Mouse (Mus musculus) heart, adult 2 months (tissue): ENCODE results near the gene Cd164l2. TPM values are rescaled to one million over a fixed set of nuclear protein-coding genes. Genes with fewer than 3 reads are reported as not detected.

Source experiments
- DNase-seq, 2 experiments: peaks; one replicate each; pipeline ENCODE4 v3.0.0; 2021
- H3K27ac ChIP-seq: fragments of 200-600 bp; 2 replicates; pipeline ENCODE4 v1.8.1; 2022
- H3K27me3 ChIP-seq: fragments of 200-500 bp; 2 replicates; pipeline ENCODE4 v1.6.1; 2012; ENCODE audit warnings: mild to moderate bottlenecking, low read length, inconsistent platforms, mixed read lengths; ENCODE audit not compliant: control insufficient read depth, insufficient read depth
- H3K36me3 ChIP-seq: fragments of 200-500 bp; 2 replicates; pipeline ENCODE4 v1.6.1; 2012; ENCODE audit warnings: low read length, inconsistent platforms; ENCODE audit not compliant: control insufficient read depth, insufficient read depth
- H3K4me1 ChIP-seq: fragments of 200-500 bp; 2 replicates; pipeline ENCODE4 v1.6.1; 2011; ENCODE audit warnings: low read length; ENCODE audit not compliant: control insufficient read depth, insufficient read depth
- H3K4me3 ChIP-seq: fragments of 200-600 bp; 2 replicates; pipeline ENCODE4 v1.8.1; 2022
- H3K79me2 ChIP-seq: fragments of 200-500 bp; replicated peaks from 2 replicates; pipeline ENCODE4 v1.6.1; 2012; ENCODE audit warnings: mild to moderate bottlenecking, inconsistent platforms, low read length, moderate library complexity, mixed read lengths; ENCODE audit not compliant: control insufficient read depth, insufficient read depth
- H3K9ac ChIP-seq: fragments of 200-500 bp; 2 replicates; pipeline ENCODE4 v1.6.1; 2012; ENCODE audit warnings: low read depth, mild to moderate bottlenecking, control low read depth, inconsistent platforms, low read length, mixed read lengths
- CTCF ChIP-seq: fragments of 200-600 bp; IDR thresholded peaks from 2 replicates; pipeline ENCODE4 v1.8.1; 2022; ENCODE audit warnings: antibody characterized with exemption, mild to moderate bottlenecking, moderate library complexity
- EP300 ChIP-seq: fragments of 200-500 bp; IDR thresholded peaks from 2 replicates; pipeline ENCODE4 v1.6.1; 2011; ENCODE audit warnings: low read depth, low read length, control low read depth; ENCODE audit not compliant: insufficient read depth
- POLR2A ChIP-seq: fragments of 200-500 bp; IDR thresholded peaks from 2 replicates; pipeline ENCODE4 v1.6.1; 2011; ENCODE audit warnings: mild to moderate bottlenecking, low read depth, low read length, control low read depth; ENCODE audit not compliant: insufficient read depth
- WGBS: fragments of 180-500 bp; shearing (Covaris S2); methylation state at CpG from one replicate; pipeline ENCODE4 v1.1.7; 2018; 5-methylcytosine and 5-hydroxymethylcytosine counted together
- intact Hi-C: fragments of 180-260 bp; cut with DNase I; formaldehyde crosslinking; loops from one replicate; pipeline ENCODE4 v1.15.1; 2025
- long read RNA-seq: library from polyadenylated mRNA; stranded (forward); transcript quantifications from one replicate; pipeline ENCODE4 v2.0.0, GENCODE M21; 2021
- polyA plus RNA-seq: library from polyadenylated mRNA; depleted of rRNA; stranded (reverse); fragments of >200 nt; gene quantifications from 2 replicates; pipeline ENCODE4 v1.2.3, GENCODE M21; 2012; rRNA removed
- total RNA-seq, 2 experiments: library from RNA; stranded (reverse); gene quantifications; 2 replicates each; pipeline ENCODE4 v1.2.3; 2021

Cd164l2 gene
- total RNA-seq (not detected), polyA plus RNA-seq (0.53 and 0.66 TPM in 2 replicates)
- long read RNA-seq: 0 reads

GRCm38 (mm10) chr4:133211751-133212561 is at the start of gene Cd164l2, which contains the start of gene Gpr3:
TSS of gene Cd164l2 (plus strand) at chr4:133212131.
TSS of gene Gpr3 (minus strand) at chr4:133212536.
- Histone ChIP-seq H3K79me2 (no peaks in the 10 kb centered on the region), H3K9ac (peak within 1 kb of the TSS; percentile 52), H3K4me1 (peaks cover 5% of the 10 kb centered on the region), H3K4me3 (peak within 1 kb of the TSS; percentile 61), H3K36me3 (no peaks in the 10 kb centered on the region), H3K27me3 (no peaks in the 10 kb centered on the region), H3K27ac (no peak within 1 kb of the TSS)
- no peak for TF ChIP-seq CTCF
- no peak for TF ChIP-seq POLR2A
- TF ChIP-seq EP300: no peak
- intact Hi-C loops: loop anchor here (2.0 kb wide), 1 partner anchor 203 kb away; no protein-coding TSS in a partner anchor
- no peak for DNase-seq
- 6% methylated on average over 52 of the region's 52 CpGs for WGBS

DNA sequence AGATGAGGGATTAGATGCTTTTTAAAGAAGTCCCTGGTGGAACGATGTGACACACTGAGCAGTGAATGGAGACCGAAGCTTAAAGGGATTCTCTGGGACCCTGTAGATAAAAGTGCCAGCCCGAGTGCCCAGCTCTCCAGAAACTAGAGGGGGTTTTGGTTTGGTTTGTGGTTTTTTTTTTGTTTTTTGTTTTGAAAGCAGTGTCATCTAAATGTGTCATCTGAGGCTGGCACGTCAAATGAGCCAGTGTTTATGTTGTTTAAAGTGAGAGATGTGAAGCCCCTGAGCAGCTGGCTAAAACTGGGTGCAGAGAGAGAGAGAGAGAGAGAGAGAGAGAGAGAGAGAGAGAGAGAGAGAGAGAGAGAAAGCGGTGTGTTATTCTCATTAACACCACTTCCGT is 49.7 kb upstream of the Cd164l2 start:
- WGBS: 44% methylated on average over 6 of the region's 6 CpGs
- no peak overlapping the region for H3K4me3 ChIP-seq
- TF ChIP-seq CTCF (no peak), EP300 (no peak), POLR2A (no peak)
- no peaks in the 10 kb centered on the region for H3K27me3 ChIP-seq
- peaks cover 5% of the 10 kb centered on the region for H3K79me2 ChIP-seq
- no peak for DNase-seq
- H3K27ac ChIP-seq: peak overlapping the region; percentile 26; the same call in 1 of the 2 replicates
- H3K9ac ChIP-seq: no peak overlapping the region
- intact Hi-C loops: no loop called here
- peaks cover 40% of the 10 kb centered on the region for H3K36me3 ChIP-seq
- peaks cover 27% of the 10 kb centered on the region for H3K4me1 ChIP-seq

DNA sequence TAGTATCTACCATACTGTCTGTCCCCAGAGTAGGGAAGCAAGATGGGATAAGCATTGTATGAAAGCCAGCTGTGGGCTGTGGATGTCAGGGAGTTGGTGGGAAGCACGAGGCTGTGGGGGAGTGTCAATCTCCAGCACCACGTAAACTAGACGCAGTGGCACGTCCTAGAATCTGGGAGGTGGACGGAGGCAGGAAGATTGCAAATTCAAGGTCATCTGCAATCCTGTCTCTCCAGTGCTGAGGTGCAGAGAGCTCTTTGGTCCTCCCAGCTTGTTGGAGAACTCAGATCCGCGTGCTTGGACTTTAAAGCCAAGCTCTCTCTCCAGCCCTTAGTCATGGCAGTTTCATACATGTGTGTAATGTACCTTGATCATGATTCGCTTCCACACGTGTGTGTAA is 45.2 kb upstream of the Cd164l2 start:
- H3K4me1 ChIP-seq: peaks cover 30% of the 10 kb centered on the region
- peaks cover 28% of the 10 kb centered on the region for H3K36me3 ChIP-seq
- WGBS: 33% methylated on average over 9 of the region's 9 CpGs
- no peak overlapping the region for H3K4me3 ChIP-seq
- TF ChIP-seq EP300: no peak
- no peak for TF ChIP-seq POLR2A
- no peak for TF ChIP-seq CTCF
- intact Hi-C loops: no loop called here
- peak overlapping the region; percentile 38 for H3K27ac ChIP-seq
- DNase-seq: no peak
- no peaks in the 10 kb centered on the region for H3K27me3 ChIP-seq
- H3K9ac ChIP-seq: no peak overlapping the region
- peaks cover 5% of the 10 kb centered on the region for H3K79me2 ChIP-seq

DNA sequence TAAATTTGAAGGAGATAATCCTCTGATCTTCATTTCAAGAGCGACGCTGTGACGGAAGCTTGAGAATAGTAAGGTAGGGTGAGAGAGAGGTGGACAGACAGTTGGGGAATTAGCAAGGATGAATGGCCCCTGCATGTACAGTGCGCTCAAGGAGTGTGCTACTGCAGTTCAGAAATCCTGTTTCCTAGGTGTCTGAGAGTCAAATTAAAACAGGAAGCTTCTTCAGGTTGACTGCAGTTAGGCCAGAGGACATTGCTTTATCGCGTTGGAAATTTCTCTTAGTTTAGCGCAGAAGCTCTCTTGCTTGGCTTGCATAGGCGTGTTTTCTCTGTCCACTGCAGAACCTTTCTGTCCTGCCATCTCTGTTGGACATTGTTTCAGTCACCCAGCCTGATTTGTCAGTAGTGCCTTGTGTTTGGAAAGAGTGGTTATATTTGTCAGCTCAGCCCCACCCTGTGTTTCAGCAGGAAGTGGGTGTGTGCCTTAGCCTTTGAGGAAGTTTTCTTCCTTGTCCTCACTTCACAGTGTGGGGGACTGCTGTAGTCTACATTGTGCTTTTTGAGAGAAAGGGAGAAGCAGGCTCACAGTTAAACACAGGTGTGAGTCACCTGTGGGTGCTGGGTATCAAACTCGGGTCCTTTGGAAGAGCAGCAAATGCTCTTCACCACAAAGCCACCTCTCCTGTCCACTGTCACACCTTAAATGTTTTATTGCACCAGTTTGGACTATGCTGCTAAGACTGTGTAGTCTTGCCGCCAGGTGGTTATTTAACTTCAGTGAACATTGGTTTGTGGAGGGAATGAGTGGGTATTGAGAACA is 42.5 kb upstream of the Cd164l2 start:
- no peaks in the 10 kb centered on the region for H3K27me3 ChIP-seq
- peak overlapping the region; percentile 72 for H3K27ac ChIP-seq
- H3K79me2 ChIP-seq: peaks cover 6% of the 10 kb centered on the region
- TF ChIP-seq CTCF (no peak), EP300 (peak; percentile 93), POLR2A (peak; percentile 78)
- 37% methylated on average over 10 of the region's 10 CpGs for WGBS
- H3K9ac ChIP-seq: peak overlapping the region; percentile 47; the same call in 1 of the 2 replicates
- peaks cover 36% of the 10 kb centered on the region for H3K36me3 ChIP-seq
- DNase-seq: peak; percentile 65 to 81
- H3K4me3 ChIP-seq: peak overlapping the region; percentile 14; the same call in 1 of the 2 replicates
- intact Hi-C loops: no loop called here
- peaks cover 40% of the 10 kb centered on the region for H3K4me1 ChIP-seq

- peak overlapping the region; percentile 72 for H3K27ac ChIP-seq
- peaks cover 37% of the 10 kb centered on the region for H3K36me3 ChIP-seq
- H3K4me3 ChIP-seq: peak overlapping the region; percentile 14; the same call in 1 of the 2 replicates
- TF ChIP-seq EP300 (no peak), CTCF (no peak), POLR2A (no peak)
- WGBS: 31% methylated on average over 3 of the region's 3 CpGs
- peaks cover 41% of the 10 kb centered on the region for H3K4me1 ChIP-seq
- peaks cover 7% of the 10 kb centered on the region for H3K79me2 ChIP-seq
- no peaks in the 10 kb centered on the region for H3K27me3 ChIP-seq
- intact Hi-C loops: no loop called here
- H3K9ac ChIP-seq: 0 out of 2 replicates have a peak overlapping the region, but pooled peaks have one; percentile 18
- peak in 1 of 2 experiments; percentile 60 for DNase-seq
Observed at GRCm38 (mm10) chr4:133170056-133170524, 41.8 kb upstream of the Cd164l2 start.
